Mouse (Mus musculus) kidney, postnatal 0 days (tissue): ENCODE measurements at regions not wholly inside any gene's neighbourhood (a gene's known extent, or its start where the extent isn't known, plus 50 kb on each side); places are given as distances from the start of the nearest gene placed in this dataset.
A peak's percentile ranks its signal among the peaks of the same experiment; 100 is the strongest.

Experiments
- ATAC-seq: fragments of 200-750 bp; cut with Nextera tagmentation; replicated peaks from 2 replicates; pipeline ENCODE4 v1.8.0; 2017; ENCODE audit warnings: low read depth, moderate number of reproducible peaks, moderate TSS enrichment, moderate library complexity; ENCODE audit not compliant: low FRiP score
- DNase-seq: peaks from one replicate; pipeline ENCODE4 v3.0.0-alpha.2; 2016; ENCODE audit warnings: low spot score
- H3K27ac ChIP-seq: fragments of 300-500 bp; sonication (generic); 2 replicates; pipeline ENCODE4 v1.5.1; 2014; ENCODE audit warnings: mild to moderate bottlenecking
- H3K27me3 ChIP-seq: fragments of 300-500 bp; sonication (generic); 2 replicates; pipeline ENCODE4 v1.6.1; 2014; ENCODE audit warnings: low read length, mixed read lengths; ENCODE audit not compliant: insufficient read depth
- H3K36me3 ChIP-seq: fragments of 300-500 bp; sonication (generic); 2 replicates; pipeline ENCODE4 v1.6.1; 2014; ENCODE audit warnings: low read length, mixed read lengths; ENCODE audit not compliant: insufficient read depth
- H3K4me1 ChIP-seq: fragments of 300-500 bp; sonication (generic); replicated peaks from 2 replicates; pipeline ENCODE4 v1.6.1; 2014; ENCODE audit warnings: antibody characterized with exemption, low read length, mixed read lengths; ENCODE audit not compliant: insufficient read depth
- H3K4me2 ChIP-seq: fragments of 300-500 bp; sonication (generic); 2 replicates; pipeline ENCODE4 v1.6.1; 2014; ENCODE audit warnings: mild to moderate bottlenecking, low read length, moderate library complexity, mixed read lengths
- H3K4me3 ChIP-seq: fragments of 300-500 bp; sonication (generic); replicated peaks from 2 replicates; pipeline ENCODE4 v1.5.1; 2014; ENCODE audit warnings: low read depth, low read length
- H3K9ac ChIP-seq: fragments of 300-500 bp; sonication (generic); 2 replicates; pipeline ENCODE4 v1.6.1; 2014; ENCODE audit warnings: low read depth, low read length
- H3K9me3 ChIP-seq: fragments of 300-500 bp; sonication (generic); replicated peaks from 2 replicates; pipeline ENCODE4 v1.6.1; 2016; ENCODE audit warnings: low read length, inconsistent platforms, mixed read lengths
- CTCF ChIP-seq: IDR thresholded peaks from 2 replicates; pipeline ENCODE4 v1.5.1; 2016; ENCODE audit warnings: antibody characterized with exemption, low read depth, mild to moderate bottlenecking, moderate library complexity
- WGBS: fragments of 180-500 bp; shearing (Covaris S2); extraction: QIAGEN DNeasy Blood & Tissue Kit; methylation state at CpG from one replicate; pipeline ENCODE4 v1.1.7; 2014; 5-methylcytosine and 5-hydroxymethylcytosine counted together

DNA sequence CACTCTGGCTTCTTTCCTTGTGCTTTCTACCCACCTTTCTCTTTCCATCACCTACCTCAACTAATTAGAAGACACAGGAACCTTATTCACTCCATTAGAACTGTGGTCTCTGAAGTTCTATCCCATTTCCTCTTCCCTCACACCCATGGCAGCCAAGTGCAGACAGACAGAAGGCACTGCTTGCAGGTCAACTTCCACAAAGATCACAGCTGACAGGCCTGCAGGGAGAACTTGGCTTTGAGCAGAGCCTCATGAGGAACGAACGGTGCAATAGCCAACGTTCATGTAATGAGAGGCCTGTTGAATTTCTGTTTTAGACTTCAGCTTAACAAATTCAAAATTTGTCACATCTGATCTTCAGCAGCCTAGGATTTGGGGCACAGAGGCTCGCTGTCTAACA, 217.5 kb upstream of the Ankrd55 start:
- ATAC-seq: no peak
- no peak overlapping the region for H3K9ac ChIP-seq
- no peak overlapping the region for H3K4me3 ChIP-seq
- no peaks in the 10 kb centered on the region for H3K36me3 ChIP-seq
- H3K27ac ChIP-seq: no peak overlapping the region; the same call in 1 of the 2 replicates
- no peak for DNase-seq
- no peaks in the 10 kb centered on the region for H3K9me3 ChIP-seq
- H3K4me2 ChIP-seq: no peak overlapping the region
- no peak for TF ChIP-seq CTCF
- WGBS: 84% methylated on average over 4 of the region's 4 CpGs
- H3K27me3 ChIP-seq: no peaks in the 10 kb centered on the region
- H3K4me1 ChIP-seq: peaks cover 4% of the 10 kb centered on the region; the same call in 1 of the 2 replicates

- no peak overlapping the region for H3K4me3 ChIP-seq
- peaks cover 4% of the 10 kb centered on the region; the same call in 1 of the 2 replicates for H3K4me1 ChIP-seq
- H3K27me3 ChIP-seq: no peaks in the 10 kb centered on the region
- no peak for TF ChIP-seq CTCF
- no peaks in the 10 kb centered on the region for H3K9me3 ChIP-seq
- H3K27ac ChIP-seq: peak overlapping the region; percentile 51
- no peak overlapping the region for H3K4me2 ChIP-seq
- peak; percentile 67 for ATAC-seq
- 60% methylated on average over 10 of the region's 10 CpGs for WGBS
- DNase-seq: no peak
- H3K9ac ChIP-seq: no peak overlapping the region
- no peaks in the 10 kb centered on the region for H3K36me3 ChIP-seq
These were observed 216.9 kb upstream of the Ankrd55 start for GRCm38 (mm10) chr13:112071209-112071955.

- Histone ChIP-seq H3K36me3 (no peaks in the 10 kb centered on the region), H3K9ac (no peak overlapping the region), H3K4me1 (peaks cover 4% of the 10 kb centered on the region; the same call in 1 of the 2 replicates), H3K27me3 (no peaks in the 10 kb centered on the region), H3K4me3 (no peak overlapping the region), H3K27ac (peak overlapping the region; percentile 51), H3K9me3 (no peaks in the 10 kb centered on the region), H3K4me2 (no peak overlapping the region)
- peak; percentile 67 for ATAC-seq
- WGBS: 64% methylated on average over 3 of the region's 3 CpGs
- TF ChIP-seq CTCF: 0 out of 2 replicates have a peak, but pooled peaks have one; percentile 16
- DNase-seq: no peak
These were observed 216.3 kb upstream of the Ankrd55 start for GRCm38 (mm10) chr13:112071956-112072314.

- no peaks in the 10 kb centered on the region for H3K36me3 ChIP-seq
- ATAC-seq (no peak), DNase-seq (no peak)
- H3K27ac ChIP-seq: no peak overlapping the region
- H3K27me3 ChIP-seq: no peaks in the 10 kb centered on the region
- no peak overlapping the region for H3K4me3 ChIP-seq
- no peak for TF ChIP-seq CTCF
- no peaks in the 10 kb centered on the region for H3K9me3 ChIP-seq
- 74% methylated on average over 6 of the region's 6 CpGs for WGBS
- no peak overlapping the region for H3K4me2 ChIP-seq
- H3K9ac ChIP-seq: no peak overlapping the region
- H3K4me1 ChIP-seq: peaks cover 4% of the 10 kb centered on the region; the same call in 1 of the 2 replicates
These were observed 214.5 kb upstream of the Ankrd55 start for GRCm38 (mm10) chr13:112073519-112074406.

- DNase-seq: no peak
- Histone ChIP-seq H3K9me3 (no peaks in the 10 kb centered on the region), H3K4me1 (peaks cover 4% of the 10 kb centered on the region; the same call in 1 of the 2 replicates), H3K4me3 (no peak overlapping the region), H3K36me3 (no peaks in the 10 kb centered on the region), H3K4me2 (no peak overlapping the region), H3K27me3 (no peaks in the 10 kb centered on the region), H3K27ac (no peak overlapping the region), H3K9ac (no peak overlapping the region)
- 47% methylated on average over 5 of the region's 5 CpGs for WGBS
- ATAC-seq: peak; percentile 47; the same call in 1 of the 2 replicates
- no peak for TF ChIP-seq CTCF
These were observed 212.3 kb upstream of the Ankrd55 start for GRCm38 (mm10) chr13:112075847-112076479.

- ATAC-seq: no peak
- 73% methylated on average over 5 of the region's 5 CpGs for WGBS
- no peaks in the 10 kb centered on the region for H3K9me3 ChIP-seq
These were observed 210.2 kb upstream of the Ankrd55 start for GRCm38 (mm10) chr13:112078088-112078487.

More at GRCm38 (mm10) chr13:112078088-112078487, 210.2 kb upstream of the Ankrd55 start:
- no peaks in the 10 kb centered on the region for H3K36me3 ChIP-seq
- H3K27ac ChIP-seq: no peak overlapping the region
- H3K4me2 ChIP-seq: no peak overlapping the region
- no peak overlapping the region for H3K4me3 ChIP-seq
- H3K27me3 ChIP-seq: no peaks in the 10 kb centered on the region
- no peaks in the 10 kb centered on the region; the same call in 1 of the 2 replicates for H3K4me1 ChIP-seq
- TF ChIP-seq CTCF: no peak
- DNase-seq: no peak
- no peak overlapping the region for H3K9ac ChIP-seq
